Mouse (Mus musculus) liver, embryonic 14.5 days (tissue): ENCODE measurements around the gene Gm11627. TPM values are rescaled to one million over a fixed set of nuclear protein-coding genes. Genes with fewer than 3 reads are reported as not detected.

Source experiments
- ATAC-seq: fragments of 200-750 bp; cut with Nextera tagmentation; 2 replicates; pipeline ENCODE4 v1.8.0; 2017; ENCODE audit warnings: moderate number of reproducible peaks, mild to moderate bottlenecking, moderate library complexity; ENCODE audit not compliant: insufficient read depth
- DNase-seq, 3 experiments: peaks; one replicate each; pipeline ENCODE4 v3.0.0-alpha.2; 2012 to 2013; ENCODE audit warnings: low read depth in 3 of 3, low spot score in 3 of 3
- H3K27ac ChIP-seq: fragments of 300-500 bp; sonication (generic); 2 replicates; pipeline ENCODE4 v1.5.1; 2014; ENCODE audit warnings: moderate library complexity, mild to moderate bottlenecking, control low read depth, inconsistent platforms
- H3K27me3 ChIP-seq: fragments of 300-500 bp; sonication (generic); 2 replicates; pipeline ENCODE4 v1.6.1; 2014; ENCODE audit warnings: mild to moderate bottlenecking, low read length, moderate library complexity; ENCODE audit not compliant: control insufficient read depth, insufficient read depth
- H3K36me3 ChIP-seq: fragments of 300-500 bp; sonication (generic); replicated peaks from 2 replicates; pipeline ENCODE4 v1.6.1; 2014; ENCODE audit warnings: low read depth; ENCODE audit not compliant: control insufficient read depth, insufficient read depth
- H3K4me1 ChIP-seq, 2 experiments: fragments of 200-500 bp in 1 of 2; fragments of 300-500 bp in 1 of 2; sonication (generic) in 1 of 2; replicated peaks; 2 replicates each; pipeline ENCODE4 v1.6.1; 2012 to 2014; ENCODE audit warnings: antibody characterized with exemption in 1 of 2, inconsistent platforms in 1 of 2, low read length in 1 of 2; ENCODE audit not compliant: control insufficient read depth in 2 of 2, insufficient read depth in 2 of 2
- H3K4me2 ChIP-seq: fragments of 300-500 bp; sonication (generic); 2 replicates; pipeline ENCODE4 v1.6.1; 2014; ENCODE audit warnings: low read depth, mild to moderate bottlenecking, control low read depth, moderate library complexity
- H3K4me3 ChIP-seq, 2 experiments: fragments of 200-500 bp in 1 of 2; fragments of 300-500 bp in 1 of 2; sonication (generic) in 1 of 2; 2 replicates each; pipeline ENCODE4 v1.5.1; 2012 to 2014; ENCODE audit warnings: low read depth in 2 of 2, low read length in 2 of 2, mild to moderate bottlenecking in 2 of 2, control low read depth in 1 of 2, inconsistent platforms in 1 of 2, moderate library complexity in 1 of 2; ENCODE audit not compliant: insufficient read depth in 1 of 2
- H3K9ac ChIP-seq: fragments of 300-500 bp; sonication (generic); replicated peaks from 2 replicates; pipeline ENCODE4 v1.6.1; 2014; ENCODE audit warnings: mild to moderate bottlenecking, control low read depth, moderate library complexity
- H3K9me3 ChIP-seq: fragments of 300-500 bp; sonication (generic); 2 replicates; pipeline ENCODE4 v1.6.1; 2016; ENCODE audit warnings: low read length, mixed read lengths; ENCODE audit not compliant: control insufficient read depth
- CTCF ChIP-seq: IDR thresholded peaks from 2 replicates; pipeline ENCODE4 v1.5.1; 2016; ENCODE audit warnings: antibody characterized with exemption, low read depth, control low read depth
- EP300 ChIP-seq: IDR thresholded peaks from 2 replicates; pipeline ENCODE4 v1.6.1; 2016; ENCODE audit warnings: antibody characterized with exemption, low read depth
- WGBS: fragments of 180-500 bp; shearing (Covaris S2); extraction: QIAGEN DNeasy Blood & Tissue Kit; methylation state at CpG from one replicate; pipeline ENCODE4 v1.1.7; 2014; ENCODE audit not compliant: insufficient replicate concordance; 5-methylcytosine and 5-hydroxymethylcytosine counted together
- polyA plus RNA-seq, 2 experiments: library from polyadenylated mRNA; depleted of rRNA in 1 of 2; stranded (reverse) in 1 of 2; unstranded in 1 of 2; fragments of >200 nt; fragmentation: Nextera tagmentation in 1 of 2; extraction: Ambion mirVana in 1 of 2; gene quantifications; 2 replicates each; pipeline versions ENCODE4 v1.2.1 to v1.2.3; 2012 to 2014

Gene Gm11627
- polyA plus RNA-seq, 2 experiments = 0.17 TPM; not detected in 1

GRCm38 (mm10) chr11:102576050-102576754, 3.1 kb downstream of the Gm11627 start:
- no peak for ATAC-seq
- H3K4me1 ChIP-seq = peaks cover 0 to 4% of the 10 kb centered on the region in 2 experiments; a peak in 1 of 4 replicates
- H3K4me2 ChIP-seq = no peak overlapping the region
- no peak overlapping the region for H3K4me3 ChIP-seq
- 66% methylated on average over 13 of the region's 13 CpGs for WGBS
- no peak for DNase-seq
- no peak overlapping the region for H3K27ac ChIP-seq
- H3K9ac ChIP-seq = no peak overlapping the region
- no peaks in the 10 kb centered on the region for H3K36me3 ChIP-seq
- TF ChIP-seq CTCF (no peak), EP300 (no peak)
- H3K27me3 ChIP-seq = peaks cover 3% of the 10 kb centered on the region; the same call in 1 of the 2 replicates
- H3K9me3 ChIP-seq = no peaks in the 10 kb centered on the region

DNA sequence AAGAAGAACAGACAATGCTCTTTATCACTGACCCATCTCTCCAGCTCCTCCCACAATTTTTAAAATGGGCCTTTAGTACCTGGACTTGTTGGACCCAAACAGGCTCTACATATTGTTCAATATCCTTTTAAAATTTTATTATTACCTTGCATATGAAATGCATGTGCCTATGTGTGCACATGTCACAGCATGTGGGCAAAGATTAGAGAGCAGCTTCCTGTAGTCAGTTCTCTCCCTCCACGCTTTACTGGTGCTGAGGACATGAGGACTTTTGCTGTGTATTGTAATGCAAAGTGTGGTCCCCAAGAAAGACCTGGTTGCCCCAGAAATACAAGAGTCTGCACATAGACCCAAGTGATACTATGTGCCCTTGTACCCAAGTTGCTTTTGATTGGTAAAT, 4.2 kb downstream of the Gm11627 start:
- no peak overlapping the region for H3K4me3 ChIP-seq
- H3K4me1 ChIP-seq = peaks cover 0 to 4% of the 10 kb centered on the region in 2 experiments; a peak in 1 of 4 replicates
- peaks cover 3% of the 10 kb centered on the region; the same call in 1 of the 2 replicates for H3K27me3 ChIP-seq
- no peak overlapping the region for H3K27ac ChIP-seq
- no peak for DNase-seq
- H3K4me2 ChIP-seq = no peak overlapping the region
- 49% methylated on average over 1 of the region's 1 CpGs for WGBS
- TF ChIP-seq CTCF (no peak), EP300 (no peak)
- no peak overlapping the region for H3K9ac ChIP-seq
- H3K9me3 ChIP-seq = no peaks in the 10 kb centered on the region
- no peak for ATAC-seq
- no peaks in the 10 kb centered on the region for H3K36me3 ChIP-seq

DNA sequence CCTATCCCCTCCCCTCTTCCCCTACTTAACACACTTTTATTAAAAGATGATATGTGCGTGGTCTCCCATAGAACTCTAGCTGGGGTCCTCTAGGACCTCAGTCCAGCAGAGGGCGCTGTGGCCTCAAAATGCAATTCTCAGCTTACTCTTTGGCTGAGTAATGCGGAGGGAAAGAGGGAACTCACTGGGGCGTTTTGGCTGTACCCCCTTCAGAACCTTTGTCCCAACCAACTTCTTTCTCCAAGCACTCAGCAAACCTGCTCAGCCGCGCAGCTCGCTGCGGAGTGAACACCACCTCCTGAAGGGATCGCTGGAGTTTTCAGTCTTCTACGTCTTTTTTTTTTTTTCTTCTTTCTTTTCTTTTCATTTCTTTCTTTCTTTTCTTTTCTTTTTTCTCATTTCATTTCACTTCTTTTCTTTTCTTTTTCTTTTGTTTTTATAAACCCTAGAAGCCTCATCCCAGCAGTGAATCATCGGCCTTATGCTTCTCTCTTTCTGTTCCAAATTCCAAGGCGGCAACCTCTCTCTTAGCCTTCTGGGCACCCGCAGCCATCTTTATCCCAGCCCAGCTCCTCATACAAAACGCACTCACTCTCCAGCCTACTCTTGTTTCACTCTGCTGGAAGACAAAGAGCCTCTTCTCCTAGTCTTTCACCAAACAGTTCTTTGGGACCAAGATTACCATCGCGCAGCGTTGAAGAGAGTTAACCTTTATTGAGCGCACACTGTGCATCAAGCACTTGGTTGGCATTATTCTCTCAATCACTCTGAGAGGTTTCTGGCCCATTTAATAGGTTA, 6.2 kb downstream of the Gm11627 start:
- H3K4me3 ChIP-seq = peak overlapping the region; percentile 52 to 69
- peak overlapping the region; percentile 73 for H3K9ac ChIP-seq
- no peaks in the 10 kb centered on the region for H3K36me3 ChIP-seq
- TF ChIP-seq EP300 (no peak), CTCF (peak; percentile 90)
- H3K27ac ChIP-seq = no peak overlapping the region
- peak; percentile 60; the same call in 1 of the 2 replicates for ATAC-seq
- peaks cover 0 to 2% of the 10 kb centered on the region in 2 experiments; a peak in 1 of 4 replicates for H3K4me1 ChIP-seq
- H3K27me3 ChIP-seq = no peaks in the 10 kb centered on the region
- WGBS = 16% methylated on average over 18 of the region's 18 CpGs
- peak; percentile 64 to 74 (median 70) for DNase-seq
- peak overlapping the region; percentile 66 for H3K4me2 ChIP-seq
- no peaks in the 10 kb centered on the region for H3K9me3 ChIP-seq

DNA sequence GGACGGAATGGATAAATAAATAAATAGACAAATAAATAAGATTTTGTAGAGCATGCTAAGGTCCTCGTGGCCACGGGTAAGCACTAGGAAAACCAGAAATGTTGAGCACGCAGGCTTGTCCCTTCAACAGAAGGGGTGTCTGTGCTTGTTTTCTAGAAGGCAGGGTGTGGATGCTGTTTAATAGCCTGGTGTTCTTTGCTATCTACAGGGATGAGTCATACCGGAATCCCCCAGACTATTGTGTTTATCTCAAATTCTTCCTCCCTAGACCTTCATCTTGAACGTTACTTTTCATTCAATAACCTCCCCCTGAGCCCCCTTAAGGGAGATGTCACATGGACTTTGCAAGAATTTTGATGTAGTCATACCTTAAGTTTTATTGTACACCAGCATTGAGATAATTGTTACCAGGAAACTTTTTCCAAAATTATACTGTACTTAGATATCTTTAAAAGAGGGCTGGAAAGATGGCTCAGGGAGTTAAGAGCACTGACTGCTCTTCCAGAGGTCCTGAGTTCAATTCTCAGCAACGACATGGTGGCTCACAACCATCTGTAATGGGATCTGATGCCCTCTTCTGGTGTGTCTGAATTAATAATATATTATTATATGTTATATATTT, 10.4 kb downstream of the Gm11627 start:
- H3K36me3 ChIP-seq = no peaks in the 10 kb centered on the region
- H3K4me2 ChIP-seq = no peak overlapping the region
- 47% methylated on average over 7 of the region's 7 CpGs for WGBS
- ATAC-seq (no peak), DNase-seq (peak in 1 of 3 experiments; percentile 31)
- H3K9ac ChIP-seq = no peak overlapping the region
- H3K27me3 ChIP-seq = no peaks in the 10 kb centered on the region
- no peak for TF ChIP-seq EP300
- TF ChIP-seq CTCF = no peak
- H3K9me3 ChIP-seq = no peaks in the 10 kb centered on the region
- H3K4me3 ChIP-seq = no peak overlapping the region
- no peak overlapping the region for H3K27ac ChIP-seq
- peaks cover 11 to 14% of the 10 kb centered on the region in 2 experiments for H3K4me1 ChIP-seq
